Mouse (Mus musculus): ENCODE data around the gene Sirt7.

- TF ChIP-seq CTCF (IDR thresholded peaks at IDR 0.05; ENCODE audit: extremely low read depth, insufficient read depth, insufficient read length, insufficient replicate concordance) (no peak), POLR2A (IDR thresholded peaks at IDR 0.05; ENCODE audit: low read depth, low read length) (no peak)
Observed at GRCm38 (mm10) chr11:120632559-120633519, 7.8 kb upstream of the Sirt7 start.

Measured in spleen, adult 2 months (tissue).